Mouse (Mus musculus) spleen, embryonic (tissue): ENCODE results near the gene Tmem80.

Source experiments
- CTCF ChIA-PET: fragments of 350-600 bp; sonication (Branson Sonifier 250); formaldehyde crosslinking; loops from one replicate; lab custom pipeline; 2022; lab: Charles Lee

The Tmem80 gene

DNA sequence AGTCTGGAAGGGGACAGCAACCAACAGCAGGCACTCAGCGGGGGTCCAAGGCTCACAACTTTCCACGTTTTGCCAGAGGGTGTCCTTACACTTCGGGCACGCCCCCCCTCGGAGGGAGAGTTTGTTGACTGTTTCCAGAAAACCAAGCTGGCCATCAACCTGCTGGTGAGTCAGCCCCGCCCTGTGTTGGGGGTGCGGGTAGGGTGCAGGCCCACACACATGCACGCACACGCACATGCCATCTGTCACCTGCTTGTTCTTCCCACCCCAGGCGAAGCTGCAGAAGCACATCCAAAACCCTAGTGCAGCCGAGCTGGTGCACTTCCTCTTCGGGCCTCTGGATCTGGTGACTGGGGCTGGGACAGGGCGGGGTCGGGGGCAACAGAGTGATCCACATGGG, 29.4 kb downstream of the Tmem80 start:
- CTCF ChIA-PET, result interaction anchor here (0.6 to 0.9 kb wide), 2 partner anchors 76 to 257 kb away, joined by 3 read pairs; partner anchors contain the start of gene Sigirr

DNA sequence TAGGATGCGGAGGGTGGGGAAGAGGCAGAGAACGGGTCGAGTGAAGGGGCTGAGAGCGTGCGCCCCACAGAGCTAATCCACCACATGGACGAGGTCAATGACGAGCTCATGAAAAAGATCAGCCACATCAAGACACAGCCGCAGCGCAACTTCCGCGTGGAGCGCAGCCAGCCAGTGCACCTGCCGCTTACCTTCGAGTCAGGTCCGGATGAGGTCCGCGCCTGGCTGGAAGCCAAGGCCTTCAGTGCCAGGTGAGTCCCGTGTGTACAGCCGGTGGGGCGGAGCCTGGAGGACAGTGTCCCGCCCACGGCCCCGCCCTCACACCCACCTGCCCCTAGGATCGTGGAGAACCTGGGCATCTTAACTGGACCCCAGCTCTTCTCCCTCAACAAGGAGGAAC, 34.0 kb downstream of the Tmem80 start:
- CTCF ChIA-PET, result interaction anchor here (0.5 to 1.1 kb wide), 4 partner anchors 14 to 313 kb away, joined by 3 to 4 read pairs (median 3); partner anchors contain the start of gene Phrf1

DNA sequence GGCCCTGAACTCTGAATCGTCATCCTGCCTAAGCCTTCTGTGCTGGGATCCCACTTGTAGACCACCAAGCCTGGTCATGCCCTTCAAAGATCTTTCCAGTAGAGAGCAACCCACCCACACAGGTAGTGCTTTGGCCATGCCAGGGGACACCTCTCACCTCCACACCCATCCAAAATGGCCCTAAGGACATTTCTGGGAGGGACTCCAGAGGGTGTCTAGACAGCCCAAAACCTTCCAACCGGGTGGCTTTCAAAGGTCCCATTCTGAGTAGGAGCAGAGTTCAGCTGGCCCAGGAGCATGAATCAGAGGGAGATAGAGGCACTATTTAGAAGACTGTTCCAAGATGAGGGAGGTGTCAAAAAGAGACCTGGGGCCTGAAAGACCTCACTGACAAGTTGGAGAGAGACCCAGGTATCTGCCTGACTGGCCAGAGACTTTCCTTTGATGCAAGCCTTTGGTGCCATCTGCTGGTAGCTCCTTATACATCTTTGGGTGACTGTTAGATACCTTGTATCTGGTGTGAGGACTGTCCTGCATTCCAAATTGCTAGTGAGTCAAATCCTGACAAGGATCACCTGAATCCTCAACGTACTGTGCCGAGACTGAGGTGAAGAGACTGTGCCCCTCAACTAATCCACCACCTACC, 35.7 kb downstream of the Tmem80 start:
- CTCF ChIA-PET, result interaction anchor here (0.5 to 0.6 kb wide), 2 partner anchors 12 to 18 kb away, joined by 3 to 7 read pairs; no protein-coding TSS in a partner anchor

DNA sequence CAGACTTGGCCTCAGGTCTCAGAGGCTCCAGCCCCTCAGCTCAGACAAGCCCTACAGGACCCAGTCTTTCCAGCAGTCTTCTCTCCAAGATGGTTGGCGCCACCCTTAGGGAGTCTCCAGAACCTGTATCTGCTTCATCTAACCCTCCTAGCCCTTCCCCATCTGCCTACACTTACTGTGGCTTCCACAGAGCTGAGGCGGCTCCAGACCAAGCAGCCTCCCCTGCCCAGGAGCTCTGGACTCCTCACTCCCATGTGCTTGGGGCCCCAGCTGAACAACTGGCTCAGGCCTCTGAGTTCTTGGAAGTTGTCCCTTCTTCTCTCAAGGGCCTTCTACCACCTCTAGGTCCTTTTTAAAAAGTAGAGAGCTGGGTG, 36.2 kb downstream of the Tmem80 start:
- CTCF ChIA-PET, result interaction anchor here (0.5 kb wide), 1 partner anchor 11 kb away, joined by 3 read pairs; no protein-coding TSS in a partner anchor

DNA sequence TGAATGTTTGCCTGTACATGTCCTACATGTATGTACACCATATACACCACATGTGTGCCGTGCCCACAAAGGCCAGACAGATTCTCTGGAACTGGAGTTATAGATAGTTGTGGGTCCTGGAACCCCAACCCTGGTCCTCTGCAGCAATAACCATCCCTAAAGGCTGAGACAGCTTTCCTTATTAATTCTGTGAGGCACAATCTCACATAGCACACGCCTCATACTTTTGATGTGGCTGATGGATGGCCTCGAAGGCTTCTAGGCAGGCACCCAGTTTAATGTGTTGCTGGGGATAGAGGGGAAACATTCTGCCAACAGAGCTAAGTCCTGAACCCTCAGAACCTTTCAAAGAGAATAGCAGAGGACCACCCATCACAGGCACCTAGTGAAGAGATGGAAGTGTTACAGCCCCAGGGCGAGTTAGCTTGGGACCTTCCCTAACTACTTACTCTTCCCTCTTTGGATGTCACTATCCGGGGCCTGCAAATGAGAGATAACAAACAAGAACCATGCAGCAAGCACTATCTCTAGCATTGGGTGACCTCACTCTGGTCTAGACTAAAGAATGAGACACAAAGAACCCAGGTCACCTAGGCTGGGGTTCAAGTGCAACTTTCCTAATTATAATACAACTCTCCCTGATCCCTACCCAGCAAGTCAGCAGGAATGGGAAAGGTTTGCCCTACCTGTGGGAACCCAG, 37.0 kb downstream of the Tmem80 start:
- CTCF ChIA-PET, result no interaction called here

DNA sequence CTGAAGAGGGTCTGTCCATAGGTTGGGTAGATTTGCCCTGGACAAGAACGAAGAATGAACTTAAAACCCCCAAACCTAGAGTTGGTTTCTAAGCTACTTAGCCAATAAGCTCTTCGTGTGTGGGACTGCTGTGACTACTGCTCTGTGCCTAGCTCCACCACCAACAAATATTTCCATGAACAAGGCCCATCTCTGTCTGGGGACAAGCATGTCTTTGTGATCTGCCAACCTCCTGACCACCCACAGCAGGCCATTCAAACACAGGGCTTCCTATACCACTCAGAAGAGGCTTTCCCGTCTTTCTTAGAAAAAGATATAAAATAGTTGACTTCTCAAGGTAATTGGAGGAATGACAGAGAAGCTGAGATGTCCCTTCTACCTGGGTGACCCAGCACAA, 37.5 kb downstream of the Tmem80 start:
- CTCF ChIA-PET, result interaction anchor here (0.6 kb wide), 1 partner anchor 155 kb away, joined by 4 read pairs; no protein-coding TSS in a partner anchor

DNA sequence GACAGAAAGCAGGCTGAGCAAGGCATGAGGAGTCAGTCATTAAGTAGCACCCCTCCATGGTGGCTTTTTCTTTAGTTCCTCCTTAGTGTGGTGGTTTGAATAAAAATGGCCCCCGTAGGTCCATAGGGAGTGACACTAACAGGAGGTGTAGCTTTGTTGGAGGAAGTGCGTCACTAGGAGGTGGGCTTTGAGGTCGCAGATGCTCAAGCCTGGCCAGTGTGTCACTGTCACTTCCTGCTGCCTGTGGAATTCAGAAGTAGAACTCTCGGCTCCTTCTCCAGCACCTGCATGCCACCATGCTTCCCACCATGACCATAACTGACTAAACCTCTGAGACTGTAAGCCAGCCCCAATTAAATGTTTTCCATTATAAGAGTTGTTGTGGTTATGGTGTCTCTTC, 39.8 kb downstream of the Tmem80 start:
- CTCF ChIA-PET, result interaction anchor here (0.9 kb wide), 1 partner anchor 9 kb away, joined by 3 read pairs; no protein-coding TSS in a partner anchor

DNA sequence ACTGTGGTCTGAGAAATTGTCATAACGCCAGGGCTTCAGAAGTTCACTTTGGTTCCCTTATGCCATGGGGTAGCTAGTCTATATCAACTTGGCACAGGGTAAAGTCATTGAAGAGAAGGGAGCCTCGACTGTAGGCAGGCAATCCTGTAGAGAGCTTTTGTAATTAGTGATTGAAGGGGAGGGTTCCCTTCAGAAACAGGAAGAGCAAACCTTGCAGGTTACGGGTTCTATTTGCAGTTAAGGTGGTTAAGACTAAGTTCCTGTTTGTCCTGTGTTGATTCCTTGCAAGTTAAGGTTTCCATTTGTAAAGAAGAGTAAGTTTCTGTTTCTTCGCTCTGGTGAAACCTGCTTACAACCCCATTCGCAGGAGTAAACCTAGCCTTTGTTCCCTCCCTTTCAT, 42.4 kb downstream of the Tmem80 start:
- CTCF ChIA-PET, result no interaction called here

DNA sequence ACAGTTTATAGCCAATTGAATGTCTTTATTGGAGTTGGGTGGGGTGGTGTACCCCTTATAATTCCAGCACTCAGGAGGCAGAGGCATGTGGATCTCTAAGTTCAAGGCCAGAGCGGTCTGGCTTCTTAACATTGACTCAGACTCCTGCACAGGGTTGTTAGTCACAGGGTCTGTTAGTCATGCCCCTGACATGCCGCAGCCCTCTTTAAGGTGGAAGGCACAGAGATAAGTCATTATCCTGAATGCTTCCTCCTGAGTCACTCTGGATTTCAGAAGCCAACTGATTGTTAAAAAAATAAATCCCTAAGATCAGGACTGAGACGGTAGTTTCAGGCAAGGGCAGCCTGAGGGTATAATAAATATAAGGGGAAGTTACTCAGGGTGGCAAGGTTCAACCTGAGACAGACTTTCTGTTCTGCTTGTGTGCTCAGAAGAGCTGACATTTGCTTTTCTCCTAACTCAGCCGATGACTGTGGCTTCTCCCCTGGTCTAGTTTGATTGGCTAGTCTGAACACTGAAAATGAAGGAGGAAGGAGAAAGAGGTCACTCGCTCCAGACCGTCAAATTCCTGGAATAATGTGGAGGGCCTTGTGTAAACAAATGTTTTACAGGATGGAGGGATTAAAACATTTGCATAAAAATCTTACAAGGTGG, 44.5 kb downstream of the Tmem80 start:
- CTCF ChIA-PET, result interaction anchor here (0.6 kb wide), 2 partner anchors 40 to 362 kb away, joined by 5 to 9 read pairs; no protein-coding TSS in a partner anchor

DNA sequence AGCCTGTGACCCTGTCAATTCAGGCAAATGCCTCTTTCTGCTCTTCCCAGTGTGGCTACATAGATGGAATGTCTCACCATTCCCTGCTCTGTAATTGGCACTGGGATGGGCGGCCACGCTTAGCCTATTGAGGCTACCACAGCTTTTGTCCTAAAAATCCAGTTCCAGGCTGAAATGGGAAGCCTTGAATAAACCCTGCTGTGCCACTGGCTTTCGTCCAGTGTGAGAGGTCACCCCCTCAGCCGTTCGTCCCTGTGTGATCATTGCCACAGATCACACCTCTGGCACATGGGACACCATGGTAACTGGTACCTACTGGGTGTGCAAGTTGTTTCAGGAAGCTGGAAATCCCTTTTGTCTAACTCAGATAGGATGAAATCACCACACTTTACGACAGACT, 46.1 kb downstream of the Tmem80 start:
- CTCF ChIA-PET, result no interaction called here

DNA sequence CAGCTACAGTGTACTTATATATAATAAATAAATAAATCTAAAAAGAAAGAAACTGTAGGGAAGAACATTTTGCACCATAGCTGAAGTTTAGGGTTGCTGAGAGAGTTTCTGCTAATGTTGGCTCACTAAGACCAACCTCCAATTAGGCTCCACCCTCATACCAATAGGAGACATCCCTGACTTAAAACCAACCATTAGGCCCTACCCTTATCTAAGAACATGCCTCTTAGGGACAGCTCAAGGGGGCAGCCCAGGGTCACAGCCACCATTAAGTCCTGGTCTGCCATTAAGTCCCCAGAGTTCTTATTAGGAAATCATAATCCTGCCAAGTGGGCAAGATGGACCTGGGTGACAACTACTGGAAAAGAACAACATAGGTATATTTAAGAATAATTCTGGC, 46.9 kb downstream of the Tmem80 start:
- CTCF ChIA-PET, result interaction anchor here (0.6 kb wide), 1 partner anchor 11 kb away, joined by 3 read pairs; no protein-coding TSS in a partner anchor

DNA sequence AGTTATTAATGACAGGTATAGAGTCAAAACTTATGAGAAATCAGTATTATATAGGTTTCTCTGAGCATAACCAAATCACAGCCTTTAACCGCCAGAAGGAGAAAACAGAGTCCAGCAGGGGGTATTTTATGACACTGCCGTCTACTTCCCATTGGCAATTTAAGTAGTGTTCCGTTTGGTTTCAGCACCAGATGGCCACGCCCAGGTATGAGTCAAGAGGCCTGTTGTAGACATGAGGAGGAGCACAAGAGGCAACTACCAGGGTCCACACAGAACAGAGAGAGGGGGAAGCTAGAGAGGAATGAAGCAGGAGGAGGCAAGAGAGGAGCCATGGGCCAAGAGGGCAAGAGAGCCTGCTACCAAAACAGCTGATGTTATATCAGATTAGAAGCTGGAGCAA, 52.0 kb downstream of the Tmem80 start:
- CTCF ChIA-PET, result no interaction called here

DNA sequence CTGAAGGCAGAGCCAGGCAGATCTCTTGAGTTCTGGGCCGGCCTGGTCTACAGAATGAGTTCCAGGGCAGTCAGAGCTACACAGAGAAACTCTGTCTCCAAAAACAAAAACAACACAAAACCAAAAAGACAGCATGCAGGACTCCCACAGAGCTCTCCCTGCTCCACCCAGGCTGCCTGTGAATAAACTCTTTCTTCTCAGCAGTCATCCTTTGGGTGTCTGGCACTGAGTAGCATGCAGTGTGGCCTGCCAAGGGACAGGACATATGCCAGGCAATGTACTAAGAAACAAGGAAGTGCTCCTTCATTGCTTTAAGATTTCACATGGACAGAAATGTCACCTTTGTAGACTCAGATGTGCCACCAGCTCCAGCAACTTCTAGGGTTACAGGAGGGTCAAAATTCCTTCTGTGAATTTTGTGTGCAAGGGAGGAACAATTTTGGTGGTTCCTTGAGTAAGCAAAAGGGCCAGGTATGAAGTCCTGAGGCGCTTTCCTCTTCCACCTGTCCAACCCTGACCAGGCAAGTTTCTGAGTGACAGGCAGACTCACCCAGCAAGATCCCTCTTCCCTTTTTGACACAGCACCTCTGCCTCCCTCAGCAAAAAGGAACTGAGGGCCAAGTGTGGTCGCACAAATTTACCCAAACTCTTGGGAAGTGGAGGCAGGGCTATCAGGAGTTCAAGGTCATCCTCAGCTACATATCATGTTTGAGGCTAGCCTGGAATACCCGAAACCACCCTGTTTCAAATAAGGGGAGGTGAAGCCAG, 53.7 kb downstream of the Tmem80 start:
- CTCF ChIA-PET, result no interaction called here
